Mouse (Mus musculus): ENCODE measurements at regions not wholly inside any gene's neighbourhood (a gene's known extent, or its start where the extent isn't known, plus 50 kb on each side); places are given as distances from the start of the nearest gene placed in this dataset.
A peak's percentile ranks its signal among the peaks of the same experiment; 100 is the strongest.

DNA sequence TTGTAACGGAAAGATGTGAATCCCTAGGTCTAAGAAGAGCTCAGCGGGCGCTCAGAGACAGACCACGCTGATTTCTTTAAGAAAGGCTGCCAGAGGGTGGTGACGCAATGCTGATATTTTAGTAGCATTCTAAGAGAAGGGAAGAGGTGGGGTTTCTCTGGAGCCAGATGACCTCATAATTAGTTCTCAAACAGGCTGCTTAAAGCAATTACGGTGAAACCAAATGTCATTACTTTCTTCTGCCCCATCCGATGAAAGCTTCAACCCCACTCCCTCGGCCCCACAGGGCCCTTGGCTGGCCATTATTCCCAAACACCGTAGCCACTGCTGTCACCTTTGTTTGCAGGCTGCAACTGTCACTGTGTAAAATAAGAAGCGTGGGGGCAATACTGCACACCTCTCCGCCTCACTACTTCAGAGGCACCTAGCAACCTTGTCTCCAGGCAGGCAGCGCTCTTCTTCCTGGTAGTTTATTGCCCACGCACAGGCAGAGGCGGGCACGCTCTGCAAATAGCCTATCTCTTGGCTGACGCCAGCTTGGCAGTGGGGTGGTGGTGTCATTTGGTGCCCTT lies 50.6 kb upstream of the Btg3 start:
- TF ChIP-seq POLR2A (IDR thresholded peaks at IDR 0.05; ENCODE audit: insufficient read depth, low read depth, low read length) = 0 out of 2 replicates have a peak, but pooled peaks have one; percentile 16
- TF ChIP-seq CTCF (IDR thresholded peaks at IDR 0.05) = no peak
- no peak for TF ChIP-seq EP300 (IDR thresholded peaks at IDR 0.05; ENCODE audit: insufficient read depth, low read depth, low read length)

Measured in heart, adult 2 months (tissue).